Mouse (Mus musculus): ENCODE measurements around the gene Ppt2.

The Ppt2 gene

GRCm38 (mm10) chr17:34656666-34657065, 28.4 kb upstream of the Ppt2 start:
- no peak for DNase-seq (ENCODE audit: low spot score in 2 of 2)

- DNase-seq (ENCODE audit: low spot score in 2 of 2), result peak in 1 of 2 experiments; percentile 36
Observed at GRCm38 (mm10) chr17:34655581-34655991, 27.3 kb upstream of the Ppt2 start.

GRCm38 (mm10) chr17:34655160-34655559, 26.9 kb upstream of the Ppt2 start:
- DNase-seq (ENCODE audit: low spot score in 2 of 2), result no peak

GRCm38 (mm10) chr17:34654392-34654791, 26.1 kb upstream of the Ppt2 start:
- DNase-seq (ENCODE audit: low spot score in 2 of 2), result no peak

GRCm38 (mm10) chr17:34653746-34654285, 25.5 kb upstream of the Ppt2 start:
- DNase-seq (ENCODE audit: low spot score in 2 of 2), result no peak

GRCm38 (mm10) chr17:34652985-34653384, 24.7 kb upstream of the Ppt2 start:
- DNase-seq (ENCODE audit: low spot score in 2 of 2), result no peak

- no peak for DNase-seq (ENCODE audit: low spot score in 2 of 2)
Observed at GRCm38 (mm10) chr17:34652546-34652945, 24.2 kb upstream of the Ppt2 start.

GRCm38 (mm10) chr17:34651507-34652221, 23.4 kb upstream of the Ppt2 start:
- no peak for DNase-seq (ENCODE audit: low spot score in 2 of 2)

- DNase-seq (ENCODE audit: low spot score in 2 of 2), result no peak
Observed at GRCm38 (mm10) chr17:34650781-34651180, 22.5 kb upstream of the Ppt2 start.

GRCm38 (mm10) chr17:34649106-34649864, 21.0 kb upstream of the Ppt2 start:
- DNase-seq (ENCODE audit: low spot score in 2 of 2), result peak in 1 of 2 experiments; percentile 34

- no peak for DNase-seq (ENCODE audit: low spot score in 2 of 2)
Observed at GRCm38 (mm10) chr17:34648141-34648890, 20.0 kb upstream of the Ppt2 start.

GRCm38 (mm10) chr17:34646906-34647787, 18.8 kb upstream of the Ppt2 start, which contains the start of gene Atf6b:
Gene Atf6b (plus strand): TSS chr17:34647146.
- peak; percentile 97 to 98 for DNase-seq (ENCODE audit: low spot score in 2 of 2)

GRCm38 (mm10) chr17:34645831-34646511, 17.7 kb upstream of the Ppt2 start:
- DNase-seq (ENCODE audit: low spot score in 2 of 2), result no peak

GRCm38 (mm10) chr17:34645256-34645829, 17.0 kb upstream of the Ppt2 start:
- DNase-seq (ENCODE audit: low spot score in 2 of 2), result no peak

GRCm38 (mm10) chr17:34644608-34645007, 16.3 kb upstream of the Ppt2 start, which contains the start of gene Fkbpl:
Gene Fkbpl (plus strand): TSS chr17:34644764.
- peak; percentile 92 to 95 for DNase-seq (ENCODE audit: low spot score in 2 of 2)

GRCm38 (mm10) chr17:34643944-34644343, 15.6 kb upstream of the Ppt2 start:
- DNase-seq (ENCODE audit: low spot score in 2 of 2), result no peak

- DNase-seq (ENCODE audit: low spot score in 2 of 2), result no peak
Observed at GRCm38 (mm10) chr17:34643379-34643778, 15.1 kb upstream of the Ppt2 start.

GRCm38 (mm10) chr17:34641945-34642344, 13.6 kb upstream of the Ppt2 start:
- DNase-seq (ENCODE audit: low spot score in 2 of 2), result no peak

- no peak for DNase-seq (ENCODE audit: low spot score in 2 of 2)
Observed at GRCm38 (mm10) chr17:34640778-34641601, 12.7 kb upstream of the Ppt2 start.

Data from spleen, postnatal 36 days (tissue).